Mouse (Mus musculus): ENCODE results near the gene Hist1h2bg. TPM values are rescaled to one million over a fixed set of nuclear protein-coding genes. Genes with fewer than 3 reads are reported as not detected.

Hist1h2bg gene
- total RNA-seq, 2 experiments from 2014 or later: 160 to 1,429 TPM

DNA sequence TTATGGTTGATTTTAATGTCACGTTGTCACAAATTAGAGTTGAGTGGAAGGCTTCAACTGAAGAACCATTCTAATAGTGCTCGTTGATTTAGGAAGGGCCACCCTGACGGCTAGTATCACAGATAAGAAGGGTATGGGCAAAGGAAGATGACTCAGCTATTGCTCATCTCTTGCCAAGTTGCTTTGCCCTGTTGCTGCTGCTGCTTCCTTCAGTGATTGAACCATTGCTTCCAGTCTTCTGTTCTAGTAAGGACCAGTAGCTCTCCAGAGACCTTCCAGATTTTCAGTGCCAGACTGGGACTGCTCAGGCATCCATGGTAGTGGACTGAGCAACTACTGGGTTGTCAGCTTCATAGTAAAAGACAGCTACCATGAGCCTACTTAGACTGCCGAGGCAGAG is 38.0 kb downstream of the Hist1h2bg start:
- ATAC-seq (replicated peaks; ENCODE audit: poor library complexity, severe bottlenecking): no peak

DNA sequence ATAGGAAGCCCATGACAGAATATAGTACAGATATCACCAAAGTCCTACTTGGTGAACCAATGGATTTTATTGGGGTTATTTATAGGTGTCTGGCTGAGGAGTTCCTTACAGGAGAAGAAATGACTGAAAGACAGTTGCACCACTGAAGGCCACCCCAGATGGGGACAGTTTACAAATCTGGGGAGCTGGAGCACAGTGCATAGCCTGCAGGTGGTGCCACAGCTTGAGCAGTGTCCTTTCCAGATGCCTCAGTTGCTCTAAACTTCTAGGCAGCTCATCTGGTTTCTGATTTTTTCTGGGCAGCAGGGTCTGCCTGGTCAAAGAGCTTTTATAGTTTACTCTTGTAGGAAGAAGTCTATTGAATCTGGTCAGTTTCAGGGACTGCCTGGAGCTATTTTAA is 38.6 kb downstream of the Hist1h2bg start:
- no peak for ATAC-seq (replicated peaks; ENCODE audit: poor library complexity, severe bottlenecking)

DNA sequence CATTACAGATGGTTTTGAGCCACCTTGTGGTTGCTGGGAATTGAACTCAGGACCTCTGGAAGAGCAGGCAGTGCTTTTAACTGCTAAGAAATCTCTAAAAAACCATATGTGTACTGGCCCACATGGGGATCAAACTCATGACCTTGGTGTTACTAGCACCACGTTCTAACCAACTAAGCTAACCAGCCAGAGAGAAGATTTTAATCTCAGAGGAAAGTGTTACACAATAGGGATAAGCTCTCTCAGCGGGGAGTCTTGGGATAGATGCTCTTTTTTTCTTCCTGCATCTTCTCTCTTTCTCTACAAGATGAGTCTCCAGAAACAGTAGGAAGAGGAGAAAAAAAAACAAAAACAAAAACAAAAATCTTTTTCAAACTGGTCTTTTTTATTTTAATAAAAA is 39.2 kb downstream of the Hist1h2bg start:
- ATAC-seq (replicated peaks; ENCODE audit: poor library complexity, severe bottlenecking): no peak

DNA sequence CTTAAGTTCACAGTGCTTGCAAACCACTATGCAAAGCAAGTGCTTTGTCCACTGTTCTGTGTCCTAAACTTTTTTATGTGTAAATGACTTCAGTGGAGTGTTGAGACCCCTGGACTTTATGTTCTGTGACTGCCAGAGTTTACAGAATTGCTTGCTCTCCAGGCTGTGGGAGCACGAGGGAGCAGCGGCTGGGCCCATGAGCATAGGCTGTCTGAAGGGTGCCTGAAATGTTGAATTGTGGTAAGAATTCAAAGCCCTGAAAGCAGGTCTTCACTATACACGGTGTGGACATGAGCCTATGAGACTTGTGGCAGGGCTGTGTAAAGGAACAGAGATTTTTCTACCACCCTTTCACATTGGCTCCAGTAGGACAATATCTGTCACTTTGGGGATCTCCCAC is 40.4 kb downstream of the Hist1h2bg start:
- no peak for ATAC-seq (replicated peaks; ENCODE audit: poor library complexity, severe bottlenecking)

DNA sequence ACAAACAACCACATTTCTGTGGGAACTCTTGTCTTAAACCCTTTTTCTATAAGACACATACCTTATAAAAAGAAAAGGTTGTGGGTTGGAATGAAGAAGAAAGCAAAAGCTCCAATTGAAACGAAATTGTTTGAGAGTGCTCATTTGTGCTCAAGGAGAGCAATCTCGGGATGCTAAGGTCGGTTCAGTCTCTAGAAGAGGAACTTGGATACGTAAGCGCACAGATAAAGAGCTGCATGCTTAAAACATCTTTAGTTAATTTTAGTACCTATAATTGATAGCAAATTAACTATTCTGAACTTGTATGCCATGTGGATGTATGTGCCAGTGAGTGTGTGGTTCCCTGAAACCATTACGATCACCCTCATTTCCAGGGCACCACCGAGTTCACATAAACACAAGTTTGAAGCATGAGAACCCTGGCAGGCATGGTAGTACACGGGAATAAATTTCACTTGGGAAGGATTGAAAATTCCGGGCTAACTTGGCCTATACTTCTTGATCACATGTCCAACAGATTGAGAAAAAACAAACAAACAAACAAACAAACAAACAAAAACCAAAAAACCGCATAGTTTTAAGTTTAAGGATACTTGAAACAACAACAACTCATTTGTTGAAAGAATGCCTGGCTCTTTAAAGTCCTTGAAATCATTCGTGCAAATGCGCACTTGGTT is 49.0 kb downstream of the Hist1h2bg start:
- ATAC-seq (replicated peaks; ENCODE audit: poor library complexity, severe bottlenecking): no peak

DNA sequence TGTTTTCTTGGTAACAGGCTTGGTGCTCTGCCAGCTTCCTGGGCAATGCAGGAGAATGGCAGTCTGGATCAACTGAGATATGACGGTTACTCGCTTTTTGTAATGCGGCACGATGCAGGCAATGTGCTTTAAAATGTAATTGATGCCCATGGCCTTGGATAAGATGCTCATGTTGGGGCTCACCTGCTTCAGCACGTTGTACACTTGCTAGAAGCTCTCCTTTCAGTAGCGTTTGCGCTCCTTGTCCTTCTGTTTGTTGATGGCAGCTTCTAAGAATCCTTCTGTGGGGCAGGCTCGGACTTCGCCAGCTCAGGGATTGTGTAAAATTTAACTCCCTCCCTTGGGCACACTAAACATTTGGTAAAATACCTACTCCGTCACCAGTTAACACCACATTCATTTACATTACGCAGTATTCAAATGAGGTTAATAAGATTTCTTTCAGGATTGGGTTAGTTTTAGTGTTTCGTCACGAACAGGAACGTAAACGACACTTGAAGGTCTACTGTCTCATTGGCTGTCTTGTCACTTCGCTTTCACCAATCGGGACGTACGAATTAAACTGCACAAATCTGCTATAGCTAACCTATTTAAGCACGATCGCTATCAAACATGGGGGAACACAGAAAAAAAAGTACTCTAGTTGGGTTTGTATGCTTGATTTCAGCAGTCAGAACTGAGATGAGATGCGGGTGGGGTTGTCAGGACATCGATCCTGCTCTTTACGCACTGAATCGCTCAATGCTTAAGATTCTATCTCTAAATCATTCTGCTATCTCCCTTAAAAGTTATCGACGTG is 49.7 kb downstream of the Hist1h2bg start, which contains the start of gene Hist1h2be:
Hist1h2be (minus strand) TSS at position 392 of the 799 bp plus-strand sequence.
- ATAC-seq (replicated peaks; ENCODE audit: poor library complexity, severe bottlenecking): peak; percentile 62

Other genes with a start within 250 kb of the Hist1h2bg start
Only the 30 nearest of the 35 such genes appear.
- gene Abt1, start 147.5 kb upstream of the Hist1h2bg start, total RNA-seq (2014; fragmentation: Nextera tagmentation): 2.9 and 5.7 TPM in 2 replicates
- 11.0 and 13.7 TPM in 2 replicates for gene Abt1, start 147.5 kb upstream of the Hist1h2bg start, total RNA-seq (2017)
- gene Btn1a1, start 105.5 kb upstream of the Hist1h2bg start, total RNA-seq (2014; fragmentation: Nextera tagmentation): not detected in 2 replicates
- gene Btn1a1, start 105.5 kb upstream of the Hist1h2bg start, total RNA-seq (2017): not detected in 2 replicates
- not detected in 2 replicates for gene Btn2a2, start 82.5 kb upstream of the Hist1h2bg start, total RNA-seq (2014; fragmentation: Nextera tagmentation)
- not detected in 2 replicates for gene Btn2a2, start 82.5 kb upstream of the Hist1h2bg start, total RNA-seq (2017)
- gene Hist1h4h, start 40.3 kb upstream of the Hist1h2bg start, total RNA-seq (2014; fragmentation: Nextera tagmentation): 19.7 and 101 TPM in 2 replicates
- 1,184 and 1,507 TPM in 2 replicates for gene Hist1h4h, start 40.3 kb upstream of the Hist1h2bg start, total RNA-seq (2017)
- 23.5 TPM in 1 of 2 replicates, not detected in the other for gene Hist1h2af, start 37.5 kb upstream of the Hist1h2bg start, total RNA-seq (2014; fragmentation: Nextera tagmentation)
- 2,010 and 2,453 TPM in 2 replicates for gene Hist1h2af, start 37.5 kb upstream of the Hist1h2bg start, total RNA-seq (2017)
- gene Hist1h3g, start 36.0 kb upstream of the Hist1h2bg start, total RNA-seq (2014; fragmentation: Nextera tagmentation): 60.4 and 108 TPM in 2 replicates
- gene Hist1h3g, start 36.0 kb upstream of the Hist1h2bg start, total RNA-seq (2017): 191 and 281 TPM in 2 replicates
- gene Hist1h2bh, start 28.0 kb upstream of the Hist1h2bg start, total RNA-seq (2014; fragmentation: Nextera tagmentation): 17.1 and 20.3 TPM in 2 replicates
- gene Hist1h2bh, start 28.0 kb upstream of the Hist1h2bg start, total RNA-seq (2017): 126 and 172 TPM in 2 replicates
- 4.9 and 8.2 TPM in 2 replicates for gene Hist1h3f, start 27.3 kb upstream of the Hist1h2bg start, total RNA-seq (2014; fragmentation: Nextera tagmentation)
- gene Hist1h3f, start 27.3 kb upstream of the Hist1h2bg start, total RNA-seq (2017): 77.5 and 127 TPM in 2 replicates
- gene Hist1h4f, start 19.7 kb upstream of the Hist1h2bg start, total RNA-seq (2014; fragmentation: Nextera tagmentation): 37.6 and 86.3 TPM in 2 replicates
- 2,370 and 2,590 TPM in 2 replicates for gene Hist1h4f, start 19.7 kb upstream of the Hist1h2bg start, total RNA-seq (2017)
- 13.1 and 13.2 TPM in 2 replicates for gene Hist1h1d, start 18.1 kb upstream of the Hist1h2bg start, total RNA-seq (2014; fragmentation: Nextera tagmentation)
- 109 and 113 TPM in 2 replicates for gene Hist1h1d, start 18.1 kb upstream of the Hist1h2bg start, total RNA-seq (2017)
- gene Hist1h3e, start 9.0 kb upstream of the Hist1h2bg start, total RNA-seq (2014; fragmentation: Nextera tagmentation): 27.2 and 37.9 TPM in 2 replicates
- gene Hist1h3e, start 9.0 kb upstream of the Hist1h2bg start, total RNA-seq (2017): 218 and 293 TPM in 2 replicates
- gene Hist1h2ae, start 176 bp upstream of the Hist1h2bg start, total RNA-seq (2014; fragmentation: Nextera tagmentation): 5.5 and 7.4 TPM in 2 replicates
- gene Hist1h2ae, start 176 bp upstream of the Hist1h2bg start, total RNA-seq (2017): 405 and 464 TPM in 2 replicates
- gene Hist1h2bf, start 2.8 kb downstream of the Hist1h2bg start, total RNA-seq (2014; fragmentation: Nextera tagmentation): 148 and 188 TPM in 2 replicates
- gene Hist1h2bf, start 2.8 kb downstream of the Hist1h2bg start, total RNA-seq (2017): 453 and 461 TPM in 2 replicates
- not detected in 2 replicates for gene Hist1h2ad, start 3.0 kb downstream of the Hist1h2bg start, total RNA-seq (2014; fragmentation: Nextera tagmentation)
- gene Hist1h2ad, start 3.0 kb downstream of the Hist1h2bg start, total RNA-seq (2017): 685 and 1,721 TPM in 2 replicates
- gene Hist1h3d, start 4.4 kb downstream of the Hist1h2bg start, total RNA-seq (2014; fragmentation: Nextera tagmentation): 52.8 and 62.0 TPM in 2 replicates
- 83.5 and 136 TPM in 2 replicates for gene Hist1h3d, start 4.4 kb downstream of the Hist1h2bg start, total RNA-seq (2017)
- 116 and 278 TPM in 2 replicates for gene Hist1h4d, start 10.2 kb downstream of the Hist1h2bg start, total RNA-seq (2014; fragmentation: Nextera tagmentation)
- 929 and 1,118 TPM in 2 replicates for gene Hist1h4d, start 10.2 kb downstream of the Hist1h2bg start, total RNA-seq (2017)
- gene Hist1h2be, start 49.7 kb downstream of the Hist1h2bg start, total RNA-seq (2014; fragmentation: Nextera tagmentation): 16.4 and 17.5 TPM in 2 replicates
- gene Hist1h2be, start 49.7 kb downstream of the Hist1h2bg start, total RNA-seq (2017): 82.4 and 146 TPM in 2 replicates
- 111 and 199 TPM in 2 replicates for gene Hist1h1e, start 51.2 kb downstream of the Hist1h2bg start, total RNA-seq (2014; fragmentation: Nextera tagmentation)
- gene Hist1h1e, start 51.2 kb downstream of the Hist1h2bg start, total RNA-seq (2017): 255 and 282 TPM in 2 replicates
- gene Hist1h2ac, start 112.6 kb downstream of the Hist1h2bg start, total RNA-seq (2014; fragmentation: Nextera tagmentation): 2.4 and 4.1 TPM in 2 replicates
- gene Hist1h2ac, start 112.6 kb downstream of the Hist1h2bg start, total RNA-seq (2017): 173 TPM in 2 replicates
- gene Hist1h2bc, start 112.8 kb downstream of the Hist1h2bg start, total RNA-seq (2014; fragmentation: Nextera tagmentation): 57.7 and 70.7 TPM in 2 replicates
- gene Hist1h2bc, start 112.8 kb downstream of the Hist1h2bg start, total RNA-seq (2017): 274 and 374 TPM in 2 replicates
- not detected in 2 replicates for gene Hist1h1t, start 124.4 kb downstream of the Hist1h2bg start, total RNA-seq (2014; fragmentation: Nextera tagmentation)
- gene Hist1h1t, start 124.4 kb downstream of the Hist1h2bg start, total RNA-seq (2017): 1.0 TPM in 1 of 2 replicates, not detected in the other
- 14.3 and 82.6 TPM in 2 replicates for gene Hist1h4c, start 127.1 kb downstream of the Hist1h2bg start, total RNA-seq (2014; fragmentation: Nextera tagmentation)
- 308 and 366 TPM in 2 replicates for gene Hist1h4c, start 127.1 kb downstream of the Hist1h2bg start, total RNA-seq (2017)
- gene Hfe, start 139.5 kb downstream of the Hist1h2bg start, total RNA-seq (2014; fragmentation: Nextera tagmentation): 7.9 and 19.9 TPM in 2 replicates
- 7.6 and 9.7 TPM in 2 replicates for gene Hfe, start 139.5 kb downstream of the Hist1h2bg start, total RNA-seq (2017)
- 61.8 and 110 TPM in 2 replicates for gene Hist1h1c, start 167.4 kb downstream of the Hist1h2bg start, total RNA-seq (2014; fragmentation: Nextera tagmentation)
- 737 and 810 TPM in 2 replicates for gene Hist1h1c, start 167.4 kb downstream of the Hist1h2bg start, total RNA-seq (2017)
- 24.5 and 38.0 TPM in 2 replicates for gene Hist1h3c, start 174.2 kb downstream of the Hist1h2bg start, total RNA-seq (2014; fragmentation: Nextera tagmentation)
- gene Hist1h3c, start 174.2 kb downstream of the Hist1h2bg start, total RNA-seq (2017): 507 and 886 TPM in 2 replicates
- gene Hist1h2bb, start 175.3 kb downstream of the Hist1h2bg start, total RNA-seq (2014; fragmentation: Nextera tagmentation): 155 and 176 TPM in 2 replicates
- 3,446 and 3,529 TPM in 2 replicates for gene Hist1h2bb, start 175.3 kb downstream of the Hist1h2bg start, total RNA-seq (2017)
- 9.2 and 31.4 TPM in 2 replicates for gene Hist1h2ab, start 179.7 kb downstream of the Hist1h2bg start, total RNA-seq (2014; fragmentation: Nextera tagmentation)
- gene Hist1h2ab, start 179.7 kb downstream of the Hist1h2bg start, total RNA-seq (2017): 1,996 and 2,074 TPM in 2 replicates
- 92.5 and 158 TPM in 2 replicates for gene Hist1h3b, start 180.9 kb downstream of the Hist1h2bg start, total RNA-seq (2014; fragmentation: Nextera tagmentation)
- 628 and 657 TPM in 2 replicates for gene Hist1h3b, start 180.9 kb downstream of the Hist1h2bg start, total RNA-seq (2017)
- gene Hist1h4b, start 185.6 kb downstream of the Hist1h2bg start, total RNA-seq (2014; fragmentation: Nextera tagmentation): 70.4 and 87.8 TPM in 2 replicates
- 487 and 745 TPM in 2 replicates for gene Hist1h4b, start 185.6 kb downstream of the Hist1h2bg start, total RNA-seq (2017)
- gene Hist1h4a, start 189.8 kb downstream of the Hist1h2bg start, total RNA-seq (2014; fragmentation: Nextera tagmentation): 9.3 and 71.7 TPM in 2 replicates
- 657 and 709 TPM in 2 replicates for gene Hist1h4a, start 189.8 kb downstream of the Hist1h2bg start, total RNA-seq (2017)